Mouse (Mus musculus) thymus, postnatal 36 days (tissue): ENCODE measurements around the gene Tmc4.
"Not testable (repeated sequence)": the region's sequence is repeated elsewhere in the genome, so short reads cannot be mapped to it uniquely, and the experiment has no call there.

Experiments used
- DNase-seq, 2 experiments: peaks; one replicate each; pipeline ENCODE4 v3.0.0; 2022; ENCODE audit warnings: mixed read lengths in 2 of 2

Gene Tmc4

DNA sequence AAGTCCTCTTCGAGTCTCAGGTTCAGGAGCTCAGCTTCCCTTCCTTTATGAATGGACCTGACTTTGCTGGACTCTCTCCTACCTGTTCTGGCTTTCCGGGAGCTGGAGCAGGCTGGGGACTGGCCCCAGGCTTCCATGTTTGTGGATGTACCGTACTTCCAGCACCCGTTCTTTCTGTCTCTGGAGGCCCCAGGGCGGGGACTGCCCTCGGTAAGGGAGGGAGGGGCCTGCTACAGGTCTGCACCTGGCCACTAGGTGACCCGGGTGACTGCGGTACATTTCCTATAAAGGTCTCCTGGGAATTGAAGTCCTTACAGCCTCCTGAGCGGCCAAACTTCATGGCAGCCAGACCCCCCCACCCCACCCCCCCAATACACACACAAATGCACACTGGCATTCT lies at the start of gene Tmc4:
Gene Tmc4 (minus strand): TSS at position 212 of the 400 bp plus-strand sequence.
- DNase-seq = peak in 1 of 2 experiments; percentile 8

DNA sequence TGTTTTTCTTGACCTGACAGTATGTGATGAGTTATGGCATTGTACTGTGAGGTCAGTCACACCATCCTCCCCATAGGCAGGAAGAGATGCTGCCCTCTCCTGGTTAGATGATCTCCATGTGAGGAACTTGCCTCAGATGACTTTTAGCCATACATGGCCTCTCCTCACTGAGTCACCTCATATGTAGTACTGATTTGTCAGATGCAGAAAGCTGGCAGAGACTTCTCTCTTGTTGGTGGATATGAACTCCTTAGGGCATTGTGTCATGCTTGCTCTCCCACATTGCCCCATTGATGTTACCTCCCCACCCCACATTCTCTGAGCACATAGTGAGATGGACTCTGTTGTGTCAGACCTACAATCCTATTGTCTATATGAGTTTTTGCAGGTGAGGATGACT lies 48.1 kb upstream of the Tmc4 start:
- DNase-seq = not testable (repeated sequence)

DNA sequence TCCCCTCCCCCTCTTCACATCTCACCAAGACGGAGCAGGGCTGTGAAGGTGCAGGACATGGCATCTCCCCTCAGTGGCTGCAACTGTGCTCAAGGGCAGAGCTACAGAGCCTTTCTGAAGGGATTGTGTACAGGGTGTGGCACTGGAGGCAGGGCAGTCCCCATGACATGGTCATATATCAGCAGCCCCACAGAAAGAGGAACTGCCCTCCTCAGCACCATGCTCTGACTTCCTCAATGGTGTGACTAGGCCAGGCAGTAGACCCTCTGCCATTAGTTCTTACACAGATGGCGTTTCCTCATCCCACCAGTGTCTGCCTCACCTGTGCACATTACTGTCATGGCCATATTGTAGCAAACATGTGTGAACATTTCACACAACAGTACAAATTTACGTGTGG lies 42.9 kb upstream of the Tmc4 start, which contains the start of gene Pirb:
Gene Pirb (minus strand): TSS at position 124 of the 400 bp plus-strand sequence.
- not testable (repeated sequence) for DNase-seq

DNA sequence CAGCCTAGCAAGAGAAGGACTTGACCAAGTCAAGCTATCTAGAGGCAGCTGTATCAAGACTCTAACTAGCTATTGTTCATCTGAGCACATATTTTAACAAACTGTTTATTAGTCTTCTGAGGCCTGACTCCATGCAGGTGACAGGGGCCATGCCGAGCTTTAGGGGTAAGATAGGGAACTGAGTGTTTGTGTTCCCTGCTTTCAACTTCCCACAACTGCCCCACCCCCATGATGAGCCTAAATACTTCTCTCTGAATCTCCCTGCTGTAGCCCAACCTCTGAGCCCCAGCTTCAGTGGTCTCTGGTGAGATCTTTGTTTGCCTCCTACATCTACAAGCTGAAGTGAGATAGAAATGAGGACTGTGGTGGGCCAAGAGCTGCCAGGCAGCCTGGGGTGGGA lies 37.9 kb upstream of the Tmc4 start:
- DNase-seq = no peak

DNA sequence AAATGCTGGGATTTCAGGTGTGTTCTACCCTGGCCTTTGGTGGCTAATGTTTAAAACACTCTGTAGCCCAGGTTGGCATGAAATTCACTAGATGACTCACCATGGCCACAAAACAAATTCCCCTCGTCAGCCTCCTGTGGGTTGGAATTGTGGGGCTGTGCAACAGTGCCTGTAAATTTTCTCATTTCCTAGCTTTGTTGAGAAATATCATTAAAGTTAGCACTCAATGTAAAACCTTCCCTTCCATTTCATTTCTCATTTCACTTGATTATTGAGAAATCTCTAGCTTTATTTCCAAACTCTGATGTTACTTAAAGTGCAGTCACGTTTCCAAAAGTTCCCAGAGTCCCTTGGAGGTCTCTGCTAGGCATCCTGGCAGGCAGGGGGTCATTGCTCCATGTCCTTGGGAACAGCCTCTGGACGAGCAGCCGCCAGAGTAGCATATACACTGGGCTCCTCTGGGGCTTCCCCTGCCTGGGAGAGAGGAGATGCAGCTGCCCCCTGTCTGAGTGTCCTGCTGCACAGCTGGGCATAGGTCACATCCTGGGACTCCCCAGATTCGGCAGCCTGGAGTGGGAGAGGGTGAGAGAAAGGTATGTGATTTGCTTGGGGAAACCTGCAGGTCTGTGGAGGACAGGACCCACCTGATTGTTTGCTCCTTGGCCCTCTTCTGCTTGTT lies 35.0 kb upstream of the Tmc4 start:
- DNase-seq = no peak

DNA sequence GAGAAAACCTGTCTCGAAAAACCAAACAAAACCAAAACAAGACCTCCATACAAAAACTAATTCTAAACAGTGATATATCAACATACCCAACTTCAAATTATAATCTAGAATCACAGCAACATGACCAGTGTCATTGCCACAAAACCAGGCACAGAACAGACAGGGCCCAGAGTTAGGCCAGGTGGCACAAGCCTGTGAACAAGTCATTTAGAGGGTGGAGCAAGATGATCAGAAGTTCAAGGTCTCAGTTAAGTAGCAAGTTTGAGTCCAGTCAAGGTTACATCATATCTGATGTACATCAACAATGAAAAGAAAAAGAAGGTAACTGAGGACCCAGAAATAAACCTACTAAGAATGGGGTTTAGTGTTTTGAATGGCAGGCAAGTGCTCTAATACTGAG lies 31.6 kb upstream of the Tmc4 start:
- no peak for DNase-seq

DNA sequence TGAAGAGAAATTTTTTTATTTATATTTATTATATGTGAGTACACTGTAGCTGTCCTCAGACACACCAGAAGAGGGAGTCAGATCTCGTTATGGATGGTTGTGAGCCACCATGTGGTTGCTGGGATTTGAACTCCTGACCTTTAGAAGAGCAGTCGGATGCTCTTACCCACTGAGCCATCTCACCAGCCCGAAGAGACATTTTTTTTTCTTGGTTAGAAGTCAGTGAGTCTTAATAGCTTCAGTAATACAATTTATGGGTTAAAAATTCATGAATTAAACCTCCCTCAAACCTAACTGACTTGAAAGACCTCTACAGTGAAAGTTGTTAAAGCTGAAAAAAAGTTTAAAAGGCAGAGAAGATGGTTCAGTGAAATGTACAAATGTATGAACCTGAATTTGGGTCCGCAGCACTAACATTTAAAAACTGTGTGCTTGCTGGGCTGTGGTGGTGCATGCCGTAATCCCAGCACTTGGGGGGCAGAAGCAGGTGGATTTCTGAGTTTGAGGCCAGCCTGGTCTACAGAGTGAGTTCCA lies 31.2 kb upstream of the Tmc4 start:
- DNase-seq = not testable (repeated sequence)

DNA sequence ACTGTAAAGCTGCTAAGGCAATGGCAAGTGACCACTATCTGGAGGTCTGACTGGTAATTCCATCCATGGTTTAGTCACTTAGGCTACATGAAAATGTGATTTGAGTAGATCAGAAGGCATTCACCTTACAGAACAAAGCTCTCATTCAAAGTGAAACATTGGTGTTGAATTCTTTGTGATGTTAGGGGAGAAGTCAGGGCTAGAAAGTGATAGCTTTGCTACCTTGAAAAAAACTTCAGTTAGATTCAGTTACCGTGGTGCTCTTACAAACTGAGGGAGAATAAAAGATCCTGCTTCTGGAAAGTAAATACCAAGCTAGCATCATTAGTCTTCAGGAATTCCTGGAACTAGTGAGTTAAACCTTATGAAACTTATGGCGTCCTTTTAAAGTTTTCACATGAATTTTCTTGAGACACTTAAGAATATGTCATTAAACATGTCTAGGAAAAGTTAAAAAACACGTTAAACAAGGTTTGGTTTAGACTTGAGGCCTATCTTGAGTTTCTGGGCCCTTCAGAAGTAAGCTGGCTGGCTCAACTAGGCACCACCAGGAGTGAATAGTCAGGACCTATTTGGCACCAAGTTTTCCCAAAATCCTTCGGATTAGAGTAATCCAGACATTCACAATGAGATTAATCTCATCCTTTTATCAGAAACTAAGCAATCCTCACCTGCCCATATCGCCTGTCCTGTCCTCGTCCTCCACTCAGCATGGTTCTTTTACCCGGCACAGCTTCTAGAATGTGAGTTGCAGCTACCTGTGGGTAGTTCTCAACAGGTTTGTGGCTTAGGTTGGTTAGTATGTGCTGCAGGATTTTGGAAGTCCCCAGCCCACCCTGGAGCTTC lies 30.4 kb upstream of the Tmc4 start:
- DNase-seq = no peak

DNA sequence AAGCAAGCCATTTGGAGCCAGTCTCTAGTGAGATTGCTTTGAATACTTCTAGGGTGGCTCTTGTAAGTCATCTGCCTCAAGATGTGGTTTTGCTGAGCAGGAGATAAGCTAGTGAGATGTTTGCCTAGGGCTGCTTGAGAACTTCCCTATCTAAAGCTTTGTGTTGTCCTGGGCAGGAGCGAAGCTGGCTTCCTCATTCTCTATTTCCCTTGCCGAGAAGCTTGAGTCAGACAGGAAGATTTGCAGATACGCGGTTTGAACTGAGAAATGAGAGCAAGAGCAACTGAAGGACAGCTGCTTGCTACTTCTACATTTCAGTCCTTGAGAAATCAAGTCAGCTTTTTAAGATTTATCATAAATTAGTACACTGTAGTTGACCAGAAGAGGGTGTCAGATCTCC lies 29.7 kb upstream of the Tmc4 start:
- no peak for DNase-seq

DNA sequence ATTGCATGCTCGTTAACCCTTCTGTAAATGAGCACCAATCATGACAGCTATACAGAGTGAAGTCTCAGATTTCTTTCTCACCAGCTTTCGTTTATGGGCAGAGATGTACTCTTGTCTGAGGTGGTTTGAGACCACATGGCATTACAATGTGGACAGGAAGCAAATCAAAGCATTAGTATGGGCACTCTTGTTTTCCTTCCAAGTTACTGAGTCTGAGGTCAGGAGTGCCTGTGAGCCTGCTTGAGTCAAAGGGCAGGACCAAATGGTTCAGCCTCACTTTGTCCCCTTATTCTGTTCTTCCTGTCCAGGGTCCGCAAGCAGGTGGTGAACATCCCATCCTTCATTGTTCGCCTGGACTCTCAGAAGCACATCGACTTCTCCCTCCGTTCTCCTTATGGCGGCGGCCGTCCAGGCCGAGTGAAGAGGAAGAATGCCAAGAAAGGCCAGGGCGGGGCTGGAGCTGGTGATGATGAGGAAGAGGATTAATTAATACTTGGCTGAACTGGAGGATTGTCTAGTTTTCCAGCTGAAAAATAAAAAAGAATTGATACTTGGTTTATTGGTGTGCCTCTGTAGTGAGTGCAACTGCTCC lies 29.1 kb upstream of the Tmc4 start:
- no peak for DNase-seq

DNA sequence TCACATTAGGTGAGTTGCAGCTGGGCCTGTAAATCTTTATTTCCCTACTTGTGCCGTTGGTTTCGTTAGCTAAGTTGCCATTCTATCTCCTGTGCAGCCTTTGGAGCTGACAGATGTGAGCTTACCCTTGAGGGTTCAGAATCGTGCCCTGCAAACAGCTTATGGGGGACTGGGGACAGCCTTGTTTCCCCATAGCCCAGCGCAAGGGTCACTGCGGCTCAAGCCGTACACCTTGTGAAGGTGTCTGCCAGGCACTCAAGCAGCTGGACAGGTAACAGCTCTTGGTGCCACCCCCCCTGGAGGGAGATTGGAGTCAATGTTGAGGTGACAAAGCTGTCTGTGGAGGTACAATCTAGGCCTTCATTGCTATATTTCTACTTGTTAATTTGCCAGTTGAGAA lies 28.6 kb upstream of the Tmc4 start:
- no peak for DNase-seq

DNA sequence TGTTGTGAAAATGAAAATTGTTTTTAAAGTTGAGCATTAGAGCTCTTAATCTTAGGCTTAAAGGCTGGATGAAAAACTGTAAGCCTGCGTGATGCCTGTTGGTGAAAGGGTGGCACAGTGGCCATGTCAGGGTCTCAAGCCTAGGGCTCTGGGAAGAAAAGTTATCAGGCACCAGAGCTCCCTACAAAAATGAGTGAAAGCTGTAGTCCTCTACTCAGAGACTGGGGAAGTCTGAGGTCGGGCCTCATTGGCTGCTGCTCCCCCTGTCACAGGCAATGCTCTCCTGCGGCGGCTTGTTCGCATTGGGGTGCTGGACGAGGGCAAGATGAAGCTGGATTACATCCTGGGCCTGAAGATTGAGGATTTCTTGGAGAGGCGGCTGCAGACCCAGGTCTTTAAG lies 28.1 kb upstream of the Tmc4 start:
- not testable (repeated sequence) for DNase-seq

DNA sequence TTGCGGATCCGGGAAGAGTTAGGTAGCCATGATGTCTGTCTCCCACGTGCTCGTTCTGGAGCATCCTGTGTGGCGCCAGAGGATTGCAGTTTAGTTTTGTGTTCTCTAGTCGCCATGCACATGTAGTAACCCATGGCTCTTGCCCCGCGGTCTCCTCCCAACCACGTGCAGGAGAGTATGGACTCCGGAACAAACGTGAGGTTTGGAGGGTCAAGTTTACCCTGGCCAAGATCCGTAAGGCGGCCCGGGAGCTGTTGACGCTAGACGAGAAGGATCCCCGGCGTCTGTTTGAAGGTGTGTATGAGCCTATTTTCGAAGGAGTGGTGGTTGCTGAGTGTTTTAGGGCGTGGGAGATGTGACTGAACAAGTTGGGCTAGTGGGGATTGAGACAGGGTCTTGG lies 27.1 kb upstream of the Tmc4 start:
- no peak for DNase-seq

DNA sequence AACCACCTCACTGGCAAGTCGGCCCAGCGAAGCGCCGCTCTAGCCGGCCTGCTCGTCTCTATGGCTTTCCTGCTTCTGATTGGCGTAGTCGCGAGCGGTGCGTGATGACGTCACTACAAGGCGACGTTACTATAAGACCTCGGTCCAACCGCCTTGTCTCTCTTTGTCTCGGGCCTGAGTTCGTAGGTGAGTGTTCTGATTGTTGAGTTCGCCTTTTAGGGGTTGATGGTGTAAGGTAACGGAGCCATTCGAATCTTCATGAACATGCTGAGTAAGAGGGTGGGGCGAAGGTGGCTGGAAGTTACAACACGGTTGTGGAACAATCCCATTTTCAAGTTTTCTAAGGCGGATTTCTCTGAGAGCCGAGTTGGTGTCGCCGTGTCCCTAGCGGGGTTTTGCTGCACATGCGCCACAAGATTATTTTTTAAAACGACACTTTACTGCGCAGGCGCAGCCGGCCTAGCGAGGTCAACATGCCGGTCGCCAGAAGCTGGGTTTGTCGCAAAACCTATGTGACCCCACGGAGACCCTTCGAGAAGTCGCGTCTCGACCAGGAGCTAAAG lies 26.6 kb upstream of the Tmc4 start, which contains the start of gene Rps9:
Gene Rps9 (plus strand): TSS at position 115 of the 563 bp plus-strand sequence.
- DNase-seq = peak; percentile 94 to 95

DNA sequence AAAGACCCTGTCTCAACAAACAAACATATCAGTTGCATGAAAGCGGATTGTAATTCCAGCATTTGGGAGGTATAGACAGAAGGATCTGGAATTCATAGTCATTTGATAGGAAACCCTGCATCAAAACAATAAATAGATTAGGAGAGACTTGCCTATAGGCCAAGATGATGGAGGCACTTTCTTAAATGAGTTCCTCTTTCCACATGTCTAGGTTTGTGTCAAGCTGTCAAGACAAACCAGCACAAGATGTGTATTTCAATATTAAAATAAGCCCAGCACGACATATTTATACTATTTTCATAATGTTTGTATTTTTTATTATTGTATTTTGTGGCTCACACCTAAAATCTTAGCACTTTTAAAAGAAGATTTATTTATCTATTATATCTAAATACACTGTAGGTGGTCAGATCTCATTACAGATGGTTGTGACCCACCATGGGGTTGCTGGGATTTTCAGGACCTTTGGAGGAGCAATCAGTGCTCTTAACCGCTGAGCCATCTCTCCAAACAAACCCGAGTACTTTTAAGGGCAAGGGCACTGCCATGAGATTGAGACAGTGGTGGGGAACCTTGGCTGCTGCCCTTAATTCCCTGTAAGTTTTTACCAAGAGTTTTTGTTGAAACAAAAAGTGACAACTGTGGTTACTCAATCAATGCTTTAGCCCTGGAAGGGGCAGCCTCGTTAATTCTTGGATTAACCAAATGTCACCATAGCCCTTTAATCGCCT lies 26.0 kb upstream of the Tmc4 start:
- DNase-seq = no peak

DNA sequence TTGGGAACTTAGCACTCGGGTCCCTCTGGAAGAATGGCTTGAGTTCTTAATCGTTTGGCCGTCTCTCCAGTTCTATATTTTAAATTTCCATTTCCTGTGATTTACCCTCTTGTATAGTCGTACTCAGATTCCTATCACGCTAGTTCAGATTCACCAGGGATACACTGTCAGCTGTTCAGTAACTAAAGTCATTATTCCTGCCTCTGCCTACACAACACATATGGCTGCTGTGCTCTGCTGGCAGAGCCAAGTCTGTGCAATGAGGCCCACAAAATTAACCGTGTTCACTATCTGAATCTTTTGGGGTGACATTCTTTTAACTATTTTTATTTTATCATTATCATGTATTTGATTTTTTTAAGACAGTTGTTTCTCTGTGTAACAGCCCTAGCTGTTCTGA lies 21.1 kb upstream of the Tmc4 start:
- DNase-seq = no peak

DNA sequence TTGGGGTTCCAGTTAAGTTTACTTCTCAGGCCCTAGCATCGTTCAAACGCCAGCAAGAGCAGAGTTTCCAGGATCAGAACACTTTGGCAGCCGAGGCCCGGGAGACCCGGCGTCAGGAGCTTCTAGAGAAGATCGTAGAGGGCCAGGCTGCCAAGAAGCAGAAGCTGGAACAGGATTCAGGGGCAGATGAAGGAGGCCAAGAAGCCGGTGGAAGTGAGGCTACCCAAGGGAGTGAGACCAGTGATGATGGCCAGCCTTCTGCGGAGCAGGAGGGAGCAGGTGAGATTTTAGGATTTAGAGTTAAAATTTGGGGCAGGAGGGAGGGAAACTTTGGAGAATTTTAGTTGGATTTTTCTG lies 17.6 kb upstream of the Tmc4 start:
- DNase-seq = not testable (repeated sequence)

DNA sequence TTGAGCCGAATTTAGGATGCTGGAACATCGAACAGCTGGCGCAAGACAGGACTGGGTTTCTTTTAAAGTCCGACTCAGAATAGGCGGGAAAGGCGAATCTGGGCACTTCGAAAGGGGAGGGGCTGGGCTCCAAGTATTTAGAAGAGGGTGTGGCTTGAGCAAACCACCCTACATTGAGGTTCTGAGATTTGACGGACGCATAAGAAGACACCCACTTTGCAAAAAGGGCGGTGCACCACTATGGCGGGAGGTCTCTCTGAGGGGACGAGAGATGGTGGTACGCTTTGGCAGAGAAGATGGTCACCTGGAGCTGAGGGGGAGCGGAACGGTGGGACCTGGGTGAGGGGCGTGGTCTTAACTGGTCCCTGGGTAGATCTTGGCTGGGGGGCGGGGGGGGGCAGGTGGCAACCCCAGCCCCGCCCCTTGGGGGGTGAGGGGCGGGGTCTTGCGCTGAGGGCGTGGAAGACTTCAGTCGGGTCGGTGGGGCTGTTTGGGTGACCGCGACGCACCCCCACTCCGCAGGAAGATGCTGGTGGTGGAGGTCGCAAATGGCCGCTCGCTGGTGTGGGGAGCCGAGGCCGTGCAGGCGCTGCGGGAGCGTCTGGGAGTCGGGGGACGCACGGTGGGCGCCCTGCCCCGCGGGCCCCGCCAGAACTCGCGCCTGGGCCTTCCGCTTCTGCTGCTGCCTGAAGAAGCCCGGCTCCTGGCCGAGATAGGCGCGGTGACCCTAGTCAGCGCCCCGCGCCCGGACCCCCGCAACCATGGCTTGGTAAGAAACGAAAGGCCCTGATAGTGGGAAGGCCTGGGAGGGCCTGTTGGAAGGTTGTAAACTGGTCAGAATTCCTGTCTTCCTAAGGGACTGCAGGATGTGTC lies 17.0 kb upstream of the Tmc4 start:
- peak; percentile 58 to 66 for DNase-seq

DNA sequence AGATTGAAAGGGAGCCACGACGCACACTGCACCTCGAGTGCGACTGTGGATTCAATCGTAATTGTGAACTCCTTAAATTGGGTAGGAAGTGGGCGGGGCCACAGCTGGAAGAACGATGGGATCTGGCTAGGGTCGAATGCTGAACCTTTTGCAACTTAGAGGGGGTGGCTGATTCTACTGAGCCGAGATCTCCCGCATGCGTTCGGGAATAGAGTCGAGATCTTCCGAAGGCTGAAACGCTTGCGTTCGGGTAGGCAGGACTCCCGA lies 16.4 kb upstream of the Tmc4 start:
- DNase-seq = no peak

DNA sequence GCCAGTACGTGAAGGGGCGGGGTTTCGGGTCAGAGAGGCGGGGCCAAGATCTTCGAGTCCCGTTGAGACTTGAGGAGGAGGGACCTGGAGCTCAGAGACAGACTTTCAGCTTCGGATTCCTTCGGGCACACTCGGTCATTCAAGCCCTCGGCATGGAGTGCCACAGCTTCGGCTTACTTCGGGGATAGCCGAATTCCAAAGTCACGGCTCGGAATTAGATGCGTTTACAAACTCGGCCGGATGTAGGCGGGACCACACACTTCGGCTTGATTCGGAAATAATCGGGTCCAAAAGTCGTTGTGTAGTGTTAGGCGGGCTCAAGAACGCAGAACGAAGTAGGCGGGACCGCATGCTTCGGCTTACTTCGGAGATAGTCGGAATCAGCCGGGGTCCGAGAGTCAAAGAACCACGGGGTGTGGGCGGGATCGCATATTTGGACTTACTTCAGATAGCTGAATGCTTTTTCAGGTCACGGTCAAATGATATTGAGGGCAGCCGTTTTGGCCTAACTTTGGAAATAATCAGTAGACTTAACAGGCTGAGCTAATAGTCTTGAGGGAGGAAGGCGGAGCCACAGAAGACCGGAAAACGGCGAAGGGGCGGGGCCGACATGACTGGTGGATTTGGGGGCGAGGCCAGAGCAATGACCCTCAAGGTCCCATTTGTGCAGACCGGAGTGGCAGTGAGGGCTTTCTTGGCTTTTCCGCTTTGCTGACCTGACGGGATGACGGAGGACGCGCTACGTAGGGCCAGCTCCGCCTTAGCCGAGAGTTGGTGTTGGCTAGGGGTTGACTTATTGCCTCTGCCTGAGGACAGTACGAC lies 15.8 kb upstream of the Tmc4 start, which contains the start of gene Mboat7:
Gene Mboat7 (minus strand): TSS at position 537 of the 822 bp plus-strand sequence.
- DNase-seq = peak; percentile 99
